Mouse (Mus musculus): ENCODE results near the gene Gzmm.

Gene Gzmm

GRCm38 (mm10) chr10:79688720-79689119 is at the start of gene Gzmm:
Gzmm (plus strand) TSS chr10:79689020.
- DNase-seq: no peak

GRCm38 (mm10) chr10:79645711-79646110 is 43.1 kb upstream of the Gzmm start, which contains the start of gene Odf3l2:
Odf3l2 (minus strand) TSS chr10:79645738.
- DNase-seq: no peak

- DNase-seq: peak; percentile 70
These were observed 39.6 kb upstream of the Gzmm start for GRCm38 (mm10) chr10:79649070-79649751.

GRCm38 (mm10) chr10:79652789-79653188 is 36.0 kb upstream of the Gzmm start:
- no peak for DNase-seq

GRCm38 (mm10) chr10:79654946-79655395 is 33.8 kb upstream of the Gzmm start:
- DNase-seq: no peak

- no peak for DNase-seq
These were observed 30.0 kb upstream of the Gzmm start for GRCm38 (mm10) chr10:79658829-79659228.

GRCm38 (mm10) chr10:79660298-79660697 is 28.5 kb upstream of the Gzmm start:
- DNase-seq: no peak

- DNase-seq: no peak
These were observed 27.0 kb upstream of the Gzmm start for GRCm38 (mm10) chr10:79661861-79662260.

- peak; percentile 61 for DNase-seq
These were observed 24.6 kb upstream of the Gzmm start, which contains the start of gene Madcam1 for GRCm38 (mm10) chr10:79664131-79664665. Madcam1 (plus strand) TSS chr10:79664559.

GRCm38 (mm10) chr10:79665051-79665450 is 23.8 kb upstream of the Gzmm start:
- no peak for DNase-seq

GRCm38 (mm10) chr10:79666493-79666892 is 22.3 kb upstream of the Gzmm start:
- peak; percentile 57 for DNase-seq

GRCm38 (mm10) chr10:79668076-79668475 is 20.7 kb upstream of the Gzmm start:
- no peak for DNase-seq

GRCm38 (mm10) chr10:79668771-79669575 is 19.8 kb upstream of the Gzmm start, which contains the start of gene Tpgs1:
Tpgs1 (plus strand) TSS chr10:79669369.
- peak; percentile 91 for DNase-seq

GRCm38 (mm10) chr10:79669576-79670057 is 19.2 kb upstream of the Gzmm start:
- peak; percentile 81 for DNase-seq

GRCm38 (mm10) chr10:79670071-79670888 is 18.5 kb upstream of the Gzmm start:
- DNase-seq: peak; percentile 73

GRCm38 (mm10) chr10:79671396-79672087 is 17.3 kb upstream of the Gzmm start:
- DNase-seq: peak; percentile 35

- peak; percentile 39 for DNase-seq
These were observed 16.7 kb upstream of the Gzmm start for GRCm38 (mm10) chr10:79672088-79672455.

GRCm38 (mm10) chr10:79673054-79673453 is 15.8 kb upstream of the Gzmm start:
- peak; percentile 47 for DNase-seq

GRCm38 (mm10) chr10:79675346-79676035 is 13.3 kb upstream of the Gzmm start:
- peak; percentile 35 for DNase-seq

GRCm38 (mm10) chr10:79680606-79681495 is 8.0 kb upstream of the Gzmm start:
- DNase-seq: peak; percentile 80

Measured in cerebellum, adult 11-12 months (tissue).